Mouse (Mus musculus): ENCODE results near the gene Rreb1.

The Rreb1 gene

GRCm38 (mm10) chr13:37778147-37778593 lies at the start of gene Rreb1:
Gene Rreb1 (plus strand): TSS chr13:37778400.
- DNase-seq = peak; percentile 44

- DNase-seq = no peak
Measured at GRCm38 (mm10) chr13:37728551-37728950, 49.6 kb upstream of the Rreb1 start.

GRCm38 (mm10) chr13:37731914-37732693 lies 46.1 kb upstream of the Rreb1 start:
- DNase-seq = peak; percentile 42

- DNase-seq = no peak
Measured at GRCm38 (mm10) chr13:37734501-37734900, 43.7 kb upstream of the Rreb1 start.

- no peak for DNase-seq
Measured at GRCm38 (mm10) chr13:37740111-37740510, 38.1 kb upstream of the Rreb1 start.

GRCm38 (mm10) chr13:37740752-37741151 lies 37.4 kb upstream of the Rreb1 start:
- no peak for DNase-seq

GRCm38 (mm10) chr13:37742248-37742647 lies 36.0 kb upstream of the Rreb1 start:
- no peak for DNase-seq

GRCm38 (mm10) chr13:37747504-37747903 lies 30.7 kb upstream of the Rreb1 start:
- no peak for DNase-seq

- DNase-seq = no peak
Measured at GRCm38 (mm10) chr13:37749485-37749884, 28.7 kb upstream of the Rreb1 start.

- DNase-seq = peak; percentile 42
Measured at GRCm38 (mm10) chr13:37751154-37751950, 26.8 kb upstream of the Rreb1 start.

- DNase-seq = no peak
Measured at GRCm38 (mm10) chr13:37759341-37760012, 18.7 kb upstream of the Rreb1 start.

- no peak for DNase-seq
Measured at GRCm38 (mm10) chr13:37760013-37760342, 18.2 kb upstream of the Rreb1 start.

GRCm38 (mm10) chr13:37760373-37760772 lies 17.8 kb upstream of the Rreb1 start:
- DNase-seq = no peak

GRCm38 (mm10) chr13:37760957-37761941 lies 17.0 kb upstream of the Rreb1 start:
- DNase-seq = no peak

- DNase-seq = no peak
Measured at GRCm38 (mm10) chr13:37763800-37764407, 14.3 kb upstream of the Rreb1 start.

GRCm38 (mm10) chr13:37769777-37770176 lies 8.4 kb upstream of the Rreb1 start:
- no peak for DNase-seq

GRCm38 (mm10) chr13:37773476-37773875 lies 4.7 kb upstream of the Rreb1 start:
- DNase-seq = no peak

- DNase-seq = no peak
Measured at GRCm38 (mm10) chr13:37776675-37777074, 1.5 kb upstream of the Rreb1 start.

GRCm38 (mm10) chr13:37777351-37778146 lies 651 bp upstream of the Rreb1 start:
- DNase-seq = no peak

GRCm38 (mm10) chr13:37778594-37779231 lies 513 bp downstream of the Rreb1 start:
- peak; percentile 31 for DNase-seq
